Mouse (Mus musculus): Measurements from ENCODE around the gene Grm2.
A peak's percentile ranks its signal among the peaks of the same experiment; 100 is the strongest.

GRCm38 (mm10) chr9:106652720-106653119 lies 3.2 kb downstream of the Grm2 start:
- TF ChIP-seq CTCF (IDR thresholded peaks at IDR 0.05; ENCODE audit: extremely low read depth, insufficient read depth, low read length) (peak; percentile 51), POLR2A (IDR thresholded peaks at IDR 0.05; ENCODE audit: extremely low read depth, insufficient read depth, low read length) (no peak)
